Mouse (Mus musculus) kidney, embryonic 15.5 days (tissue): ENCODE results near the gene Mtfp1. TPM values are rescaled to one million over a fixed set of nuclear protein-coding genes. Genes with fewer than 3 reads are reported as not detected.
"Not testable (repeated sequence)": the region's sequence is repeated elsewhere in the genome, so short reads cannot be mapped to it uniquely, and the experiment has no call there.

ENCODE experiments used
- ATAC-seq: fragments of 200-750 bp; cut with Nextera tagmentation; replicated peaks from 2 replicates; pipeline ENCODE4 v1.8.0; 2017; ENCODE audit warnings: moderate TSS enrichment; ENCODE audit not compliant: low FRiP score
- H3K27ac ChIP-seq: fragments of 300-500 bp; sonication (generic); 2 replicates; pipeline ENCODE4 v1.5.1; 2015; ENCODE audit warnings: mild to moderate bottlenecking, inconsistent platforms
- H3K27me3 ChIP-seq: fragments of 300-500 bp; sonication (generic); 2 replicates; pipeline ENCODE4 v1.6.1; 2015; ENCODE audit warnings: inconsistent platforms
- H3K36me3 ChIP-seq: fragments of 300-500 bp; sonication (generic); 2 replicates; pipeline ENCODE4 v1.6.1; 2015; ENCODE audit warnings: inconsistent platforms
- H3K4me1 ChIP-seq: fragments of 300-500 bp; sonication (generic); 2 replicates; pipeline ENCODE4 v1.6.1; 2015; ENCODE audit warnings: inconsistent platforms
- H3K4me2 ChIP-seq: fragments of 300-500 bp; sonication (generic); 2 replicates; pipeline ENCODE4 v1.6.1; 2015; ENCODE audit warnings: moderate library complexity, mild to moderate bottlenecking, inconsistent platforms
- H3K4me3 ChIP-seq: fragments of 300-500 bp; sonication (generic); replicated peaks from 2 replicates; pipeline ENCODE4 v1.5.1; 2015; ENCODE audit warnings: mild to moderate bottlenecking, inconsistent platforms
- H3K9ac ChIP-seq: fragments of 300-500 bp; sonication (generic); 2 replicates; pipeline ENCODE4 v1.6.1; 2015; ENCODE audit warnings: mild to moderate bottlenecking, inconsistent platforms
- H3K9me3 ChIP-seq: fragments of 300-500 bp; sonication (generic); replicated peaks from 2 replicates; pipeline ENCODE4 v1.6.1; 2016; ENCODE audit warnings: inconsistent platforms
- WGBS: fragments of 180-500 bp; shearing (Covaris S2); methylation state at CpG from one replicate; pipeline ENCODE4 v1.1.7; 2015; ENCODE audit warnings: mixed read lengths; 5-methylcytosine and 5-hydroxymethylcytosine counted together
- polyA plus RNA-seq: library from polyadenylated mRNA; unstranded; fragments of >200 nt; fragmentation: Nextera tagmentation; extraction: Ambion mirVana; gene quantifications from 2 replicates; pipeline ENCODE4 v1.2.1, GENCODE M21; 2015

The Mtfp1 gene
- polyA plus RNA-seq, 1 experiment from 2014 or later, result 15.9 TPM

DNA sequence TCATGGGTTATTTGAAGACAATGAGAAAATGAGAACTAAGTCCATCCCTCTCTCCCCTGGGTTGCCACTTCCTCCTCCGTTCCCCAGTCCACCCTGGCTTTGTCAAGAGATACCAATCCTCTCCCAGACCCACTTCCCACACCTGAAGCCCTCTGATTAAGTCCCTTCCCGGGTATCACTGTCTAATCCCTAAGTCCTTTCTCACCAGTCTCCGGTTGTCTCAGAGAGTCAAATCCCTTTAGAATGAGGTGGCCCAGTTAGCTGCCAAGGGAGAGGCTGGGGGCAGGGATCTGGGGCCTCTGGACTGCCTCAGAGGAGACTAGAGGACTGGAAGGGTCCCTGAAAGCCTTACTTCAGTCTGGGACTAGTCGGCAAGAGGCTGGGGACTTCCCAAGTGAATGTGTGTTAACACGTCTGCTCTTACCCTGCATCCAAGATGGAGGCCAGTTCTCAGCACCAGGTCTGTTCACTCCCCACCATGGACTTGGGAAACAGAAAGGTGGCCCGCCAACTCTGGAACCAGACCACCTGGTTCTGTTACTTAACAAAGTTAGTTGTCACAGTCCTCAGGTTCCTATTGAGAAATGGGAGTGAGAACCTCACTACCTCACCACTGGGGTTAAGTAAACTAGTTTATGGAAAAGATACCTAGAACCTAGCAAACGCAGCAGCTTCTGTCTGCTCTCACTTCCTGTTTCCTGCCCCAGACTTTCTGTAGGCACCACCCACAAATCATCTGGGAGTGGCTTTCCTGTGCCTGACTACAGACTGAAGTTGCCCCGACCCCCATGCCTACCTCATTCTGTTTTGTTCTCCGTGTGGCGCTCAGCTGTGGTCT lies 27.7 kb upstream of the Mtfp1 start, which contains the start of gene Sec14l2:
Sec14l2 (minus strand) TSS at position 674 of the 838 bp plus-strand sequence.
- peaks cover 7% of the 10 kb centered on the region; the same call in 1 of the 2 replicates for H3K9me3 ChIP-seq
- 73% methylated on average over 10 of the region's 10 CpGs for WGBS
- no peak within 1 kb of the TSS for H3K4me3 ChIP-seq
- H3K27me3 ChIP-seq, result peaks cover 27% of the 10 kb centered on the region
- no peak within 1 kb of the TSS for H3K4me2 ChIP-seq
- no peak within 1 kb of the TSS for H3K9ac ChIP-seq
- no peak for ATAC-seq
- no peak within 1 kb of the TSS for H3K27ac ChIP-seq
- H3K4me1 ChIP-seq, result peaks cover 14% of the 10 kb centered on the region
- no peaks in the 10 kb centered on the region for H3K36me3 ChIP-seq

DNA sequence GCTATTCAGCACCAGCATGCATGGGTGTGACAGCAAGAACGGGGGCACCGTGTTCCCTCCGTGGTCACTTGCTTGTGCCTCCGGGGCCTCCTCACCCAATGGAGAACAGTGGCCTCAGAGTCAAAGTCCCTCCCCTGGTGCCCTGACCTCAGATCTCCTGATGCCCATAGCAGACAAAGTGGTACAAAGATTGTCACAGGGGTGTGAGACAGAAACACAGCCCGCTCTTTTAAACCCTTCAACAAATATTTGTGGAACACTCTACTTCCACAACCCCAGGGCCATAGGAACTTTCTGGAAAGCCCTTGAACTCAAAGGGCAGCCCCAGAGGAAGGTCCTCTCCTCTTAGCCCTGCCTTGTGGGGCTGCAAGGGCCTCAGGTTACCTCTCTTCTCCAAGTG lies 27.0 kb upstream of the Mtfp1 start:
- 83% methylated on average over 5 of the region's 5 CpGs for WGBS
- Histone ChIP-seq H3K9me3 (peaks cover 7% of the 10 kb centered on the region; the same call in 1 of the 2 replicates), H3K27ac (no peak overlapping the region), H3K4me2 (no peak overlapping the region), H3K4me1 (peaks cover 20% of the 10 kb centered on the region), H3K4me3 (no peak overlapping the region), H3K36me3 (no peaks in the 10 kb centered on the region), H3K9ac (no peak overlapping the region), H3K27me3 (peaks cover 34% of the 10 kb centered on the region)
- no peak for ATAC-seq

DNA sequence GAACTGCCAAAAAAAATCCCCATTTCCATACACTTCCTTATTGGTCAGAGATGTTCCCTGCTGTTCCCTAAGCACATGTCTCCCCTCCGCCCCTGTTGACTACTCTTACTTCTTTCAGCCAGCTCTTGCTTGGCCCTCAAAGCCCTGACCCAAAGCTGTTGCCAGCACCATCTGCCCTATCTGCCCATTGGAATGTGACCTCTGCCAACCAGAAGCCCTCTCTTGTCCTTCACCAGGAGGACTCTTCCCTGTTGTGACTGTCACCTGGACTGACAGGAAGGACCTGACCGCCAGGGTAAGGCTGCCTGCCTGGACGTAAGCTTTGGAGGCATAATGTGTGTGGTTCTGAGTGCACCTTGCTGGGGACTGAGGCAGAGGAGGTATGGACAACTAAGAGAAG lies 26.4 kb upstream of the Mtfp1 start:
- WGBS, result 85% methylated on average over 3 of the region's 3 CpGs
- Histone ChIP-seq H3K4me2 (no peak overlapping the region), H3K27ac (no peak overlapping the region), H3K9ac (no peak overlapping the region), H3K9me3 (peaks cover 7% of the 10 kb centered on the region; the same call in 1 of the 2 replicates), H3K4me3 (no peak overlapping the region), H3K27me3 (peaks cover 39% of the 10 kb centered on the region), H3K4me1 (peaks cover 20% of the 10 kb centered on the region), H3K36me3 (no peaks in the 10 kb centered on the region)
- no peak for ATAC-seq

DNA sequence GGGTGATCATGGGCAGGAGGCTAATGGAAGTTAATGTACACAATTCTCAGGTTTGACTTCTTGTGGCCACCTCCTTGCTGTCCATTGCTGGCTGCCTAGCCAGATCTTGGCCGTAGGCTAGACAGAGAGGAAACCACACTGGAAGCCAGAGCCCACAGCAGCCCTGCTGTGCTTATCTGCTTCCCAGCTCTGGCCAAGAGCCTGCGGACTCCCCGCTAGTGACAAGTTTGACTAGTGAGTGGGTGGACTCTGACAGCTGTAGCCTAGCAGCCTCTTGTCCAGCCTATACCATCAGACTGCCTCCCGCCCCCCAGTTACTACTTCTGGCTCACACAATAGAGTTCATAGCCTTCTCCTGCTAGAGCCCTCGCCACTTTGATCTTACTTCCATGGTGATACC lies 24.4 kb upstream of the Mtfp1 start:
- WGBS, result 74% methylated on average over 5 of the region's 5 CpGs
- Histone ChIP-seq H3K36me3 (no peaks in the 10 kb centered on the region), H3K27me3 (peaks cover 41% of the 10 kb centered on the region), H3K27ac (no peak overlapping the region), H3K9ac (no peak overlapping the region), H3K4me2 (no peak overlapping the region), H3K4me3 (no peak overlapping the region), H3K4me1 (peaks cover 20% of the 10 kb centered on the region), H3K9me3 (no peaks in the 10 kb centered on the region)
- no peak for ATAC-seq

DNA sequence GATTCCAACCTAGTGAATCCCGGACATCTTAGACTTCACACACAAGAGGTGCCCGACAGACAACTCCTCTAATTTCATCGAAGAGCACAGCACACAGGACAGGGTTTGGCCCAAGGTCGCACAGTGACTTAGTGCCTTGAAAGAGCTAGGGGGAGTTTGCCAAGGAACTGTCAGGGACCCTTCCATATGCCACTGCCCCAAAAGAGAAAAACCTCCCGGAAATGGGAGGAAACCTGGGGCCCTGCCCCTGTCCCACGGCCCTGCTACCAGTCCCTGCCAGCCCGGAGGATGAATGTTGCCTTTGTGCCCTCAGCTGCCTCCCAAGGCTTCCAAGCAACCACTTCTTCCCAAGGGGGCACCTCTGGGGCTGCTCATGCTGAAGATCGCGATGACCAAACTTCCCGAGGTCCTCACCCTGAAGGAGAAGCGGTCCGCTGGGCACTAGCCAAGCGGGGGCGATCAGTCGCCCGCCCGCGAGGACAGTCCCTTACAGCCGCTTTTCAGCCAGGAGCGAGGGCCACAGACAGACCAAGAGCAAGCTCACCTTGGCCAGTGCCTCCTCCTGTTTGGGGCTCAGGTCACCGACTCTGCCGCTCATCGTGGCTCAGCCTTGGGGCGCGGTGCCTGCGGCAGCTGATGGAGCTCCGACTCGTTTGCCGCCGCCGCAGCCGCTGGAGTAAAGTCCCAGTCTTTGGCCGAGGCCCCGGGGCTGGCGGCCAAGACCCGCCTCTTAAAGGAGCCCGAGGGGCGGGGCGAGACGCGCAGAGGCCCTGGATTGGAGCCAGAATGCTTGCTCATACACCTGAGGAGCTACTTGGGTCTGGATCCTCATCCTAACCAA lies 23.1 kb upstream of the Mtfp1 start:
- Histone ChIP-seq H3K27me3 (peaks cover 41% of the 10 kb centered on the region), H3K9me3 (no peaks in the 10 kb centered on the region), H3K4me3 (peak overlapping the region; percentile 49), H3K4me2 (peak overlapping the region; percentile 87), H3K36me3 (no peaks in the 10 kb centered on the region), H3K9ac (peak overlapping the region; percentile 37), H3K27ac (no peak overlapping the region), H3K4me1 (peaks cover 20% of the 10 kb centered on the region)
- 2% methylated on average over 41 of the region's 41 CpGs for WGBS
- peak; percentile 69 for ATAC-seq

DNA sequence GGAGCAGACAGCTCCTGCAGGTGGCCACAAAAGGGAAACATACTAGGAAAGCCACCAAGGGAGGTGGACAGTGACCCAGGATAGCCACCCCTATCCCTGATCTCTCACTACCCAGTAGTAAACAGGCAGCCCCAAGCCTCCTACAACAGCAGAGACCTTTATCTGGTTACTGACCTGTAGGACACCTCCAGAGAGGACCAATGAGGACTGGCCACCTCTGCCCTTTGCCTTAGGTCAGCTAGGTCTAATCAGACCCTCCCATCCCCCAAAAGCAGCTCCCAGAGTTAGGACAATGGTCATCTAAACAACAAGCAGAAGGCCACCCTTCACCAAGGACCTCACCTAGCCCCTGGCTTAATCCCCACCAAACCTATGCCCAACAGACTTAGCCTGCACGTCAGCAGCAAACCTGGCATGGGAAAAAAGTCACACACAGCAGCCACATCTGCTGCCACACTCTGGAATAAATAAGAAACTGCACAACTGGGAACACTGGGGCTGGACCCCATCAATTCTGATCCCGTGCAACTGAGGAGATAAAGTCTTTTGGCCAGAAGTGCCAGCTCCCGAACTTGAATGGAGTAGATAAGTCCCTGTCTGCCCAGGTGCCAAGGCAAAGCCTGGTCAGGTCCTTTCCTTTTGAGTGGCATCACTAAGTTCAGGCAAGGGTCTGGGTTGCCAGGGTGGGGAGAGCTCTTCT lies 22.3 kb upstream of the Mtfp1 start:
- H3K4me2 ChIP-seq, result peak overlapping the region; percentile 87
- no peak for ATAC-seq
- peaks cover 20% of the 10 kb centered on the region for H3K4me1 ChIP-seq
- no peak overlapping the region for H3K9ac ChIP-seq
- peaks cover 41% of the 10 kb centered on the region for H3K27me3 ChIP-seq
- H3K36me3 ChIP-seq, result no peaks in the 10 kb centered on the region
- H3K9me3 ChIP-seq, result no peaks in the 10 kb centered on the region
- peak overlapping the region; percentile 49 for H3K4me3 ChIP-seq
- H3K27ac ChIP-seq, result no peak overlapping the region
- 25% methylated on average over 3 of the region's 3 CpGs for WGBS

DNA sequence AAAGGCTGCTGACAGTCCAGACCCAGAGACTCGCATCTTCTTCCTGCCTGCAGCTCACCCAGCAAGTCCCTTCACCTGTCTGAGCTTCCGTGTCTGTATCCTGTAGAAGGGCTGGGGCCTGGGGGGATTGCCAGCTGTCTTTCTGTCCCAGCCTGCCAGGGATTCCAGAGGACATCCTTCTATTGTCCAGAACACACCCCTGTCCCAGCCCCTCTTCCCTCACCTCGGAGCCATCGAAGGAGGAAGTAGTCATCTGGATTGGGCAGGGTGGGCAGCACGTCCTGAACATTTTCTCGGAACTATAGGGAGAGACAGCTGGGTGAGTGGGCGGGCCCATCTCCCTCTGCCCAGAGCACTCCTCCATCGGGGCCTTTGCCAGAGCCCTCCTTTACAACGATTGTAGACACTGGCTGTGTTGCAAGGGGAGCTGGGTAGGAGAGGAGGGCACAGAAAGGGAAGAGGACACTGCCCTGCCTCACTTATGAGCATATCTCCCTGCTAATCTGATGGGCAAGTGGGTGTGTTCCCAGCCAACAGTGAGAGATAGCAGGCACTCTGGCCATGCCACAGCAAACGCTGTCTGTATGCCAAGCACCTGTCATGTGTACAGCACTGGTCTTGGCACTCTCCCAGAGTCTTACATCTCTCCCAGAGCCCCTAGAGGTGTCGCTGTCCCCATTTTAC lies 21.4 kb upstream of the Mtfp1 start:
- 55% methylated on average over 11 of the region's 11 CpGs for WGBS
- H3K4me1 ChIP-seq, result peaks cover 20% of the 10 kb centered on the region
- H3K27me3 ChIP-seq, result peaks cover 41% of the 10 kb centered on the region
- H3K4me2 ChIP-seq, result no peak overlapping the region
- H3K36me3 ChIP-seq, result no peaks in the 10 kb centered on the region
- no peak for ATAC-seq
- no peaks in the 10 kb centered on the region for H3K9me3 ChIP-seq
- H3K27ac ChIP-seq, result no peak overlapping the region
- no peak overlapping the region for H3K9ac ChIP-seq
- no peak overlapping the region for H3K4me3 ChIP-seq

DNA sequence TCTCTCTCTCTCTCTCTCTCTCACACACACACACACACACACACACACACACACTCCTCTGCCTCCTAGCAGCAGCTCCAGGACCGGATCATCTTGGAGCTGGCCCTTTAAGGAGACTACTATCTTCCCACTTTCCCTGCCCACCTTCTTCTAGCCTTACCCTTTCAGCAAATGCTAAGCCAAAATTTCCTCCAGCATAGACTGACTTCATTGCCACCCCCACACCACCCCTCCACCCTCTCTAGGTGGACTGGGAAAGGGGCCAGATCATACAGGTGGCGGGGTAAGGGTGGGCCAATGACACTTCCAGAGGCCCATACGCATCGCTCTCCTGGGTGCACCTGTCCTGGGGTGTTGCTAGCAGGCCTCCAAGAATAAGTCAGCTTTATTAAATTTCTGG lies 20.2 kb upstream of the Mtfp1 start:
- no peaks in the 10 kb centered on the region for H3K36me3 ChIP-seq
- no peak for ATAC-seq
- H3K9ac ChIP-seq, result no peak overlapping the region
- H3K4me1 ChIP-seq, result peaks cover 20% of the 10 kb centered on the region
- H3K9me3 ChIP-seq, result no peaks in the 10 kb centered on the region
- no peak overlapping the region for H3K4me3 ChIP-seq
- H3K27ac ChIP-seq, result no peak overlapping the region
- WGBS, result 83% methylated on average over 4 of the region's 4 CpGs
- H3K27me3 ChIP-seq, result peaks cover 35% of the 10 kb centered on the region
- no peak overlapping the region for H3K4me2 ChIP-seq

DNA sequence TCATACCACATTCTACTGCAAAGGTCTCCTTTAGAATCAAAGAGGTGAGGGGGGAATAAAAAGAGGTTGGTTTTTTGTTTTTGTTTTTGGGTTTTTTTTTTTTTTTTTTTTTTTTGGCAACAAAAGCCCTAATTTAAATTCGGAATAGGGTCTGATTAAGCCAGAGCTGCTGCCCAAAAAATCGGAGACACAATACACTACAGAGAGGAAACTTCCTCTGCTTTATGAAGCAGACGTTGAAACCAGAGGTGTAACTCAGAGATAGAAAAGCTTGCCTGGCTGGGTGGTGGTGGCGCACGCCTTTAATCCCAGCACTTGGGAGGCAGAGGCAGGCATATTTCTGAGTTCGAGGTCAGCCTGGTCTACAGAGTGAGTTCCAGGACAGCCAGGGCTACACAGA lies 19.3 kb upstream of the Mtfp1 start:
- Histone ChIP-seq H3K4me1 (peaks cover 20% of the 10 kb centered on the region), H3K27me3 (peaks cover 29% of the 10 kb centered on the region)
- H3K4me3 ChIP-seq, H3K4me2 ChIP-seq, H3K9me3 ChIP-seq, H3K9ac ChIP-seq, H3K36me3 ChIP-seq, H3K27ac ChIP-seq, ATAC-seq: not testable (repeated sequence)
- 83% methylated on average over 6 of the region's 6 CpGs for WGBS

DNA sequence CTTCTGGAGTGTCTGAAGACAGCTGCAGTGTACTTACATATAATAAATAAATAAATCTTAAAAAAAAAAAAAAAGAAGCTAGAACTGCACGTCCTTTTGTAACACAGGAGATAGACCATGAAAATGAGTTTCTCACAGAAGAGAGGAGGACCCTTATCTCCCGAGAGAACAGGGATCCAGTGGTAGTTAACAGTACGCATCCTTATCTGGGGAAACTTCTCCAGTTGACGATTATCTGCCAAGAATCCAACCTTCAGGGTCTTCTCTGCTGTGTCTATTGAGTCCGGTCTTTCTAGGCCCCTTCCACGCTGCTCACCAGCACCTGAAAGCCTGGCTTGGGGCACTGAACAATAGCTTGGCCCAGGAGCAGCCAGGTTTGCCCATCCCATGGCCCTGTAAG lies 18.7 kb upstream of the Mtfp1 start:
- Histone ChIP-seq H3K4me2 (no peak overlapping the region), H3K36me3 (no peaks in the 10 kb centered on the region), H3K9me3 (no peaks in the 10 kb centered on the region), H3K9ac (no peak overlapping the region), H3K4me3 (no peak overlapping the region), H3K27me3 (peaks cover 24% of the 10 kb centered on the region), H3K4me1 (peaks cover 15% of the 10 kb centered on the region), H3K27ac (no peak overlapping the region)
- WGBS, result 83% methylated on average over 6 of the region's 6 CpGs
- no peak for ATAC-seq

DNA sequence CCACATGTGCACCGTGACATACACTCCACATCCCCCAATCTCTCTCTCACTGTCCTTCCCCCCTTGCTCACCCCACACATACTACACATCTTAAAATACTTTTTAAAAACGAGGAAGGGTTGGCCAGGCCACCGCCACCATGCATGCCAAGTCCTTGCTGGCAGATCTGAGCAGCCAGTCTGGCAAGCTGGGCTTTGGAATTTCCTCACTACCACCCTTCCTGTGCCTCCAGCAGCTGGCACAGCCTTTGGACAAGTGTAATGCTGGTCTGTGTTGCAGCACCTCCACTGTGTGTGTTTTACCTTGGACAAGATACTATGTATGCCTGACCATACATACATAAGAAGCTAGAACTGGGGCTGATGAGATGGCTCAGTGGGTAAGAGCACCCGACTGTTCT lies 18.3 kb upstream of the Mtfp1 start:
- Histone ChIP-seq H3K9ac (no peak overlapping the region), H3K4me2 (no peak overlapping the region), H3K36me3 (no peaks in the 10 kb centered on the region), H3K4me1 (peaks cover 11% of the 10 kb centered on the region), H3K27me3 (peaks cover 19% of the 10 kb centered on the region), H3K9me3 (no peaks in the 10 kb centered on the region), H3K27ac (no peak overlapping the region), H3K4me3 (no peak overlapping the region)
- 84% methylated on average over 4 of the region's 4 CpGs for WGBS
- no peak for ATAC-seq
